Mouse (Mus musculus) layer of hippocampus, adult 9-10 months (tissue): ENCODE results near the gene Gigyf1.

ENCODE experiments used
- DNase-seq: peaks from one replicate; pipeline ENCODE4 v3.0.0; 2022; ENCODE audit warnings: low spot score

The Gigyf1 gene

GRCm38 (mm10) chr5:137533117-137533827, 14.9 kb downstream of the Gigyf1 start, which contains the start of the genes Epo and Gnb2:
Gene Epo (minus strand): TSS chr5:137533242.
Gene Gnb2 (minus strand): TSS chr5:137533510.
- peak; percentile 95 for DNase-seq

- DNase-seq, result no peak
Measured at GRCm38 (mm10) chr5:137534762-137535161, 16.4 kb downstream of the Gigyf1 start.

- no peak for DNase-seq
Measured at GRCm38 (mm10) chr5:137535318-137535717, 17.0 kb downstream of the Gigyf1 start.

GRCm38 (mm10) chr5:137537461-137537860, 19.1 kb downstream of the Gigyf1 start:
- no peak for DNase-seq

- DNase-seq, result no peak
Measured at GRCm38 (mm10) chr5:137539291-137539801, 21.0 kb downstream of the Gigyf1 start.

GRCm38 (mm10) chr5:137540991-137541390, 22.6 kb downstream of the Gigyf1 start:
- no peak for DNase-seq

- DNase-seq, result no peak
Measured at GRCm38 (mm10) chr5:137541768-137542540, 23.6 kb downstream of the Gigyf1 start.

- no peak for DNase-seq
Measured at GRCm38 (mm10) chr5:137544926-137545325, 26.6 kb downstream of the Gigyf1 start.

- DNase-seq, result no peak
Measured at GRCm38 (mm10) chr5:137545596-137545995, 27.2 kb downstream of the Gigyf1 start.

GRCm38 (mm10) chr5:137549840-137550239, 31.5 kb downstream of the Gigyf1 start:
- no peak for DNase-seq

- DNase-seq, result no peak
Measured at GRCm38 (mm10) chr5:137551119-137551518, 32.8 kb downstream of the Gigyf1 start.

GRCm38 (mm10) chr5:137553000-137553399, 34.7 kb downstream of the Gigyf1 start:
- no peak for DNase-seq

GRCm38 (mm10) chr5:137553411-137553837, 35.1 kb downstream of the Gigyf1 start, which contains the start of gene Actl6b:
Gene Actl6b (plus strand): TSS chr5:137553517.
- no peak for DNase-seq

- DNase-seq, result no peak
Measured at GRCm38 (mm10) chr5:137553898-137554297, 35.5 kb downstream of the Gigyf1 start.

GRCm38 (mm10) chr5:137561556-137561955, 43.2 kb downstream of the Gigyf1 start:
- DNase-seq, result no peak

GRCm38 (mm10) chr5:137562965-137563364, 44.6 kb downstream of the Gigyf1 start:
- peak; percentile 40 for DNase-seq

- no peak for DNase-seq
Measured at GRCm38 (mm10) chr5:137565744-137566143, 47.4 kb downstream of the Gigyf1 start.

GRCm38 (mm10) chr5:137566416-137566815, 48.1 kb downstream of the Gigyf1 start:
- DNase-seq, result no peak

GRCm38 (mm10) chr5:137568223-137568798, 50.0 kb downstream of the Gigyf1 start:
- DNase-seq, result no peak

- DNase-seq, result no peak
Measured at GRCm38 (mm10) chr5:137569031-137569430, 50.7 kb downstream of the Gigyf1 start.

GRCm38 (mm10) chr5:137569665-137570064, 51.3 kb downstream of the Gigyf1 start, which contains the start of gene Tfr2:
Gene Tfr2 (plus strand): TSS chr5:137569840.
- DNase-seq, result no peak

- DNase-seq, result no peak
Measured at GRCm38 (mm10) chr5:137570181-137570580, 51.8 kb downstream of the Gigyf1 start.
